Mouse (Mus musculus): Measurements from ENCODE around the gene Trpc5os.

The Trpc5os gene

GRCm38 (mm10) chrX:144456281-144456680 is at the start of gene Trpc5os:
Gene Trpc5os (plus strand): TSS chrX:144456581.
- CTCF ChIA-PET = no interaction called here

GRCm38 (mm10) chrX:144408036-144408435 is 48.3 kb upstream of the Trpc5os start:
- CTCF ChIA-PET = no interaction called here

DNA sequence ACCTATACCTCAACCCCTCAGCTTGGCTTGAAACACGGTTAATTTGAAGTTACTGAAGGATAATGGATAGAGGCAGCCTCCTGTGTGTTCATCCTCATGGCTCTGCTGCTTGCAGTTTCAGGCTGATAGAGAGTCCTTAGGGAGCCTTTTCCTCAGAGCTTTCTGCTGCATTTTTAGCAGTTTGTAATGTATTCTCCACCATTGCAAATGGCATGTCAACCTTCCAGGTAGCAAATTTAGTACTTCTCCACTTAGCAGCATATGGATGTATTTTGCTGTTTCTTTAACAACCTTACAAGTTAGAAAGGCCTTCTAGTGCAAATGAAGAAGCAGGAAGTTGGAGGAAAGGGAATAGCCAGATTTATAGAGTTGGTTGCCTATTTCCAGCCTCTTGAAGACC is 36.1 kb upstream of the Trpc5os start:
- CTCF ChIA-PET = no interaction called here

DNA sequence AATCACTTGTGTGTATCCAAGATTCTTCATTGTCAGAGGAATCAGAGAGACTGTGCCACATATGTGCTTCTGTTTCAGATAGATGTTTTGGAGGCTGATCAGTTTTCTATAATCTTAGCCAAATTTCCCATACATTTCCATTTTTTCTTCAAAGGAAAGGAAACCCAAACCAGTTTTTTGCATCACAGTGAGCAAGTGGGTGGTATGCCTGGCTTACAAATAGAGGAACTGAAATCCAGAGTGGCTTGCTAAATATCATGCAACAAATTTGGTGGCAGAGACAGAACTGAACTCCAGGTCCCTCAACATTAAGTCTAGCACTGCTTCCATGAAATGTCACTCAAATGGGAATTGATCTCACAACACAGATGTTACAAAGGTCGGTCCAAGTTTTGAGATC is 35.3 kb upstream of the Trpc5os start:
- CTCF ChIA-PET = interaction anchor here (0.5 kb wide), 1 partner anchor 18 kb away, joined by 12 read pairs; no protein-coding TSS in a partner anchor

GRCm38 (mm10) chrX:144423848-144424247 is 32.5 kb upstream of the Trpc5os start:
- CTCF ChIA-PET = no interaction called here

- CTCF ChIA-PET = no interaction called here
Measured at GRCm38 (mm10) chrX:144464416-144464815, 8.0 kb downstream of the Trpc5os start.

DNA sequence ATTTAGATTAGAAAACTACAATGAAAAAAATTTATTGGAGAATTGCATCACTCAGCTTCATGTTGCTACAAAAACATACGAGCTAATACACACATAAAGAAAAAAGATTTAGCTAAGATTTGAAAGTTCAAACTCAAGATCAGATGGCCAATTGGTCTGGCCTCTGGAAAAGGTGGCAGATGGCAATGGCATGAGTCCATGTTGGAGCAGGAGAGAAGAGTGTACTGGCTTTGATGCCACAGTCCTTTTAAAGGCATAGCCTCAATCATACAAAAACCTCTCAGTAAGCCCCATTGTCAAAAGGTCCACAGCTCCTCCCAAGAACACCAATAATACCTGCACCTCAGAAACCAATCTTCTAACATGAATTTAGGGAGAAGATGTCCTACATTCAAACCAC is 35.0 kb downstream of the Trpc5os start:
- CTCF ChIA-PET = no interaction called here

GRCm38 (mm10) chrX:144523239-144523638 is 66.9 kb downstream of the Trpc5os start:
- CTCF ChIA-PET = no interaction called here

GRCm38 (mm10) chrX:144526042-144526441 is 69.7 kb downstream of the Trpc5os start:
- CTCF ChIA-PET = no interaction called here
